Comparison of ENCODE assay signal across 8 mouse cellular contexts in genomic region chr3:52634353-52634752, GRCm38 (mm10).
A peak's percentile ranks its signal among the peaks of the same experiment; 100 is the strongest.
DNase-seq lines count a peak whose midpoint lies in the region; ATAC-seq and TF ChIP-seq lines count a peak whose summit lies in the region.

No protein-coding gene starts in this region.

- no peak for TF ChIP-seq POLR2A in liver, adult 2 months (IDR thresholded peaks at IDR 0.05; ENCODE audit: extremely low read depth, insufficient read depth, low read length)

- no peaks in the 10 kb centered on the region for H3K27me3 ChIP-seq in liver, adult 2 months (ENCODE audit: control insufficient read depth, insufficient read depth, low read length)
- H3K27me3 ChIP-seq in liver, embryonic 11.5 days (replicated peaks; ENCODE audit: control insufficient read depth, insufficient read depth, low read length): no peaks in the 10 kb centered on the region
- no peaks in the 10 kb centered on the region for H3K27me3 ChIP-seq in hindbrain, embryonic 14.5 days (ENCODE audit: control insufficient read depth, insufficient read depth, low read length)
- no peaks in the 10 kb centered on the region for H3K27me3 ChIP-seq in midbrain, embryonic 16.5 days (ENCODE audit: control insufficient read depth, insufficient read depth, low read depth, low read length)

- no peak overlapping the region for H3K9ac ChIP-seq in liver, adult 2 months (ENCODE audit: low read depth, low read length)
- H3K9ac ChIP-seq in liver, embryonic 11.5 days (ENCODE audit: low read depth, low read length): no peak overlapping the region
- no peak overlapping the region for H3K9ac ChIP-seq in hindbrain, embryonic 14.5 days
- no peak overlapping the region for H3K9ac ChIP-seq in midbrain, embryonic 16.5 days (ENCODE audit: low read depth, low read length)

- no peak for ATAC-seq in liver, embryonic 11.5 days (replicated peaks; ENCODE audit: low FRiP score)
- no peak for ATAC-seq in hindbrain, embryonic 14.5 days (ENCODE audit: low FRiP score)
- no peak for ATAC-seq in midbrain, embryonic 16.5 days

- no peaks in the 10 kb centered on the region for H3K36me3 ChIP-seq in liver, adult 2 months (ENCODE audit: control insufficient read depth, insufficient read depth, low read length)
- H3K36me3 ChIP-seq in liver, embryonic 11.5 days (ENCODE audit: control insufficient read depth, insufficient read depth, low read length): no peaks in the 10 kb centered on the region
- H3K36me3 ChIP-seq in hindbrain, embryonic 14.5 days (replicated peaks; ENCODE audit: control insufficient read depth, insufficient read depth): no peaks in the 10 kb centered on the region
- no peaks in the 10 kb centered on the region for H3K36me3 ChIP-seq in midbrain, embryonic 16.5 days (ENCODE audit: control insufficient read depth, insufficient read depth, low read length)

- no peak overlapping the region for H3K27ac ChIP-seq in liver, adult 2 months (replicated peaks; ENCODE audit: insufficient read depth, low read depth, low read length)
- H3K27ac ChIP-seq in liver, embryonic 11.5 days (ENCODE audit: low read depth, low read length): no peak overlapping the region
- H3K27ac ChIP-seq in hindbrain, embryonic 14.5 days: no peak overlapping the region
- H3K27ac ChIP-seq in midbrain, embryonic 16.5 days (ENCODE audit: low read length): no peak overlapping the region

- intact Hi-C loops in heart, postnatal 10 days (cut with DNase I): loop anchor here (5.0 kb wide), 2 partner anchors 123 to 372 kb away; no protein-coding TSS in a partner anchor

- no peaks in the 10 kb centered on the region for H3K79me2 ChIP-seq in liver, adult 2 months (ENCODE audit: control insufficient read depth, insufficient read depth, low read length)

- WGBS in liver, adult 2 months: 66% methylated on average over 6 of the region's 6 CpGs
- WGBS in liver, embryonic 11.5 days: 36% methylated on average over 6 of the region's 6 CpGs
- 55% methylated on average over 6 of the region's 6 CpGs for WGBS in hindbrain, embryonic 14.5 days
- 57% methylated on average over 6 of the region's 6 CpGs for WGBS in midbrain, embryonic 16.5 days

- no peak overlapping the region for H3K4me3 ChIP-seq in liver, adult 2 months (ENCODE audit: insufficient read depth, low read depth, low read length)
- no peak overlapping the region for H3K4me3 ChIP-seq in liver, embryonic 11.5 days (ENCODE audit: low read depth, low read length)
- no peak overlapping the region for H3K4me3 ChIP-seq in hindbrain, embryonic 14.5 days (replicated peaks; ENCODE audit: low read length)
- H3K4me3 ChIP-seq in midbrain, embryonic 16.5 days (ENCODE audit: low read depth, low read length): no peak overlapping the region

- H3K4me1 ChIP-seq in liver, adult 2 months (ENCODE audit: control insufficient read depth, insufficient read depth, low read length): no peaks in the 10 kb centered on the region
- H3K4me1 ChIP-seq in liver, embryonic 11.5 days (replicated peaks; ENCODE audit: control insufficient read depth, insufficient read depth, low read length): no peaks in the 10 kb centered on the region
- H3K4me1 ChIP-seq in hindbrain, embryonic 14.5 days (replicated peaks; ENCODE audit: control insufficient read depth, insufficient read depth, low read length): peaks cover 6% of the 10 kb centered on the region; the same call in 1 of the 2 replicates
- H3K4me1 ChIP-seq in midbrain, embryonic 16.5 days (ENCODE audit: control insufficient read depth, insufficient read depth, low read length): 0 out of 2 replicates have a peak, but pooled peaks cover 2% of the 10 kb centered on the region

- TF ChIP-seq CTCF in liver, adult 2 months (IDR thresholded peaks at IDR 0.05; ENCODE audit: low read depth, low read length): no peak

- no peaks in the 10 kb centered on the region for H3K9me3 ChIP-seq in liver, embryonic 11.5 days (ENCODE audit: control insufficient read depth, low read length)
- H3K9me3 ChIP-seq in hindbrain, embryonic 14.5 days (ENCODE audit: control insufficient read depth, low read length): no peaks in the 10 kb centered on the region
- H3K9me3 ChIP-seq in midbrain, embryonic 16.5 days (replicated peaks; ENCODE audit: control insufficient read depth, low read length, poor library complexity, severe bottlenecking): no peaks in the 10 kb centered on the region

- DNase-seq in liver, adult 2 months (ENCODE audit: extremely low read depth, low read depth, low spot score): peak; percentile 17
- no peak for DNase-seq in liver, embryonic 11.5 days (ENCODE audit: low spot score)
- peak; percentile 39 to 47 for DNase-seq in heart, postnatal 10 days
- DNase-seq in lung, postnatal 36 days: peak; percentile 82
- DNase-seq in thymus, postnatal 25 days: peak; percentile 69
- DNase-seq in hindbrain, embryonic 14.5 days (ENCODE audit: low spot score): no peak
- no peak for DNase-seq in urinary bladder, postnatal 14 days (ENCODE audit: low spot score)

- H3K4me2 ChIP-seq in liver, embryonic 11.5 days: no peak overlapping the region
- H3K4me2 ChIP-seq in hindbrain, embryonic 14.5 days (replicated peaks): no peak overlapping the region
- no peak overlapping the region for H3K4me2 ChIP-seq in midbrain, embryonic 16.5 days (ENCODE audit: low read length)

Comparison
In these comparisons a context has a peak if more than half of its experiments do, and no peak if none do; other contexts are left out.
1. DNase-seq: peak in liver, adult 2 months (single experiment), heart, postnatal 10 days (2 of 2), lung, postnatal 36 days (single experiment) and thymus, postnatal 25 days (single experiment); none in liver, embryonic 11.5 days (single experiment), hindbrain, embryonic 14.5 days (single experiment) and urinary bladder, postnatal 14 days (single experiment).